ENCODE assay signal across 8 mouse cellular contexts in the genomic region with DNA sequence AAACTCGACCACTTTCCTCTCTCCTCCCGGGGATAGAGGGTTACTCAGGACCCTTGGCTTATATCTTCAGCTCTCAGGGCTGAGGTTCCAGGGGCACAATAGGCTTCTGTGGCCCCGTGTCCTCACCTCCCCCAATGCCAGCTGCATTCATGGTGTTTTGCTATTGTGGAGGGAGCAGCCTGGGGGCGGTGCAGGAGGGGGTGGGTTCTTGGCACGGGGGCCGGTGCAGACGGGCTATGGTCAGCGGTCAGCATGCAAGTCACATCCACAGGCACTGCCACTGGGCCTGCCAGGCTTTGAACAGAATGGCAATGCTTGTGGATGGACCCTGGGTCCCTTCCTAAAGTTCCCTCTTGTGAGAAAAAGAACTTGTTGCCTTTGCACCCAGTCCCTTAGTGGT. TPM values are rescaled to one million over a fixed set of nuclear protein-coding genes. Genes with fewer than 3 reads are reported as not detected.
DNase-seq lines count a peak whose midpoint lies in the region; ATAC-seq and TF ChIP-seq lines count a peak whose summit lies in the region.

No protein-coding gene starts in this region.

- TF ChIP-seq CTCF in kidney, postnatal 0 days (IDR thresholded peaks at IDR 0.05; ENCODE audit: low read depth): no peak

- ATAC-seq in kidney, postnatal 0 days (replicated peaks; ENCODE audit: low FRiP score, low read depth): no peak
- no peak for ATAC-seq in embryonic facial prominence, embryonic 11.5 days (replicated peaks; ENCODE audit: insufficient number of reproducible peaks, low FRiP score, low TSS enrichment, low read depth)
- ATAC-seq in hindbrain, embryonic 15.5 days (ENCODE audit: low FRiP score, low read depth): peak; percentile 67
- no peak for ATAC-seq in limb, embryonic 13.5 days (ENCODE audit: low FRiP score, low read depth)
- ATAC-seq in stomach, embryonic 14.5 days (ENCODE audit: insufficient number of reproducible peaks, insufficient read depth, low FRiP score, low read depth): no peak

- no peak overlapping the region for H3K27ac ChIP-seq in kidney, postnatal 0 days
- H3K27ac ChIP-seq in embryonic facial prominence, embryonic 11.5 days (replicated peaks; ENCODE audit: low read depth, low read length): peak overlapping the region; percentile 35; the same call in 1 of the 2 replicates
- H3K27ac ChIP-seq in hindbrain, embryonic 15.5 days (replicated peaks): peak overlapping the region; percentile 81
- H3K27ac ChIP-seq in limb, embryonic 13.5 days: peak overlapping the region; percentile 56
- peak overlapping the region; percentile 30; the same call in 1 of the 2 replicates for H3K27ac ChIP-seq in stomach, embryonic 14.5 days (ENCODE audit: low read length)

- no peaks in the 10 kb centered on the region for H3K9me3 ChIP-seq in kidney, postnatal 0 days (replicated peaks; ENCODE audit: low read length)
- no peaks in the 10 kb centered on the region for H3K9me3 ChIP-seq in embryonic facial prominence, embryonic 11.5 days (replicated peaks; ENCODE audit: control insufficient read depth, low read length)
- H3K9me3 ChIP-seq in hindbrain, embryonic 15.5 days: no peaks in the 10 kb centered on the region
- H3K9me3 ChIP-seq in limb, embryonic 13.5 days: no peaks in the 10 kb centered on the region
- H3K9me3 ChIP-seq in stomach, embryonic 14.5 days (ENCODE audit: control insufficient read depth, low read depth, low read length): no peaks in the 10 kb centered on the region

- 0 out of 2 replicates have a peak overlapping the region, but pooled peaks have one; percentile 27 for H3K9ac ChIP-seq in kidney, postnatal 0 days (ENCODE audit: low read depth, low read length)
- peak overlapping the region; percentile 28; the same call in 1 of the 2 replicates for H3K9ac ChIP-seq in embryonic facial prominence, embryonic 11.5 days (replicated peaks; ENCODE audit: low read length)
- no peak overlapping the region for H3K9ac ChIP-seq in hindbrain, embryonic 15.5 days
- peak overlapping the region; percentile 94; the same call in 1 of the 2 replicates for H3K9ac ChIP-seq in limb, embryonic 13.5 days
- peak overlapping the region; percentile 87; the same call in 1 of the 2 replicates for H3K9ac ChIP-seq in stomach, embryonic 14.5 days (replicated peaks; ENCODE audit: low read depth, low read length)

- H3K4me3 ChIP-seq in kidney, postnatal 0 days (replicated peaks; ENCODE audit: low read depth, low read length): no peak overlapping the region
- H3K4me3 ChIP-seq in embryonic facial prominence, embryonic 11.5 days (ENCODE audit: low read depth, low read length): peak overlapping the region; percentile 77; the same call in 1 of the 2 replicates
- H3K4me3 ChIP-seq in hindbrain, embryonic 15.5 days: no peak overlapping the region
- peak overlapping the region; percentile 90 for H3K4me3 ChIP-seq in limb, embryonic 13.5 days
- peak overlapping the region; percentile 81; the same call in 1 of the 2 replicates for H3K4me3 ChIP-seq in stomach, embryonic 14.5 days (ENCODE audit: low read depth, low read length)

- no peak for DNase-seq in kidney, postnatal 0 days (ENCODE audit: low spot score)
- no peak for DNase-seq in kidney, postnatal 36 days
- DNase-seq in embryonic facial prominence, embryonic 11.5 days (ENCODE audit: low spot score): no peak
- DNase-seq in kidney, postnatal 4 days: no peak
- DNase-seq in adrenal gland, postnatal 10 days: no peak

- WGBS in kidney, postnatal 0 days: 20% methylated on average over 8 of the region's 8 CpGs
- WGBS in embryonic facial prominence, embryonic 11.5 days: 14% methylated on average over 8 of the region's 8 CpGs
- 10% methylated on average over 8 of the region's 8 CpGs for WGBS in hindbrain, embryonic 15.5 days
- 23% methylated on average over 8 of the region's 8 CpGs for WGBS in limb, embryonic 13.5 days
- WGBS in stomach, embryonic 14.5 days: 39% methylated on average over 8 of the region's 8 CpGs

- peaks cover 21% of the 10 kb centered on the region for H3K4me1 ChIP-seq in kidney, postnatal 0 days (replicated peaks; ENCODE audit: insufficient read depth, low read length)
- H3K4me1 ChIP-seq in embryonic facial prominence, embryonic 11.5 days (ENCODE audit: control insufficient read depth, insufficient read depth, low read length): peaks cover 14% of the 10 kb centered on the region
- H3K4me1 ChIP-seq in hindbrain, embryonic 15.5 days (replicated peaks): peaks cover 41% of the 10 kb centered on the region
- H3K4me1 ChIP-seq in limb, embryonic 13.5 days: peaks cover 60% of the 10 kb centered on the region
- peaks cover 39% of the 10 kb centered on the region for H3K4me1 ChIP-seq in stomach, embryonic 14.5 days (ENCODE audit: control insufficient read depth, insufficient read depth, low read length)

- H3K27me3 ChIP-seq in kidney, postnatal 0 days (ENCODE audit: insufficient read depth, low read length): no peaks in the 10 kb centered on the region
- H3K27me3 ChIP-seq in embryonic facial prominence, embryonic 11.5 days (ENCODE audit: control insufficient read depth, insufficient read depth, low read length): no peaks in the 10 kb centered on the region; the same call in 1 of the 2 replicates
- no peaks in the 10 kb centered on the region; the same call in 1 of the 2 replicates for H3K27me3 ChIP-seq in hindbrain, embryonic 15.5 days
- no peaks in the 10 kb centered on the region for H3K27me3 ChIP-seq in limb, embryonic 13.5 days
- H3K27me3 ChIP-seq in stomach, embryonic 14.5 days (ENCODE audit: control insufficient read depth, insufficient read depth, low read length): no peaks in the 10 kb centered on the region

- H3K36me3 ChIP-seq in kidney, postnatal 0 days (ENCODE audit: insufficient read depth, low read length): no peaks in the 10 kb centered on the region
- H3K36me3 ChIP-seq in embryonic facial prominence, embryonic 11.5 days (replicated peaks; ENCODE audit: control insufficient read depth, insufficient read depth, low read depth, low read length): no peaks in the 10 kb centered on the region; the same call in 1 of the 2 replicates
- H3K36me3 ChIP-seq in hindbrain, embryonic 15.5 days: no peaks in the 10 kb centered on the region
- H3K36me3 ChIP-seq in limb, embryonic 13.5 days: peaks cover 9% of the 10 kb centered on the region; the same call in 1 of the 2 replicates
- no peaks in the 10 kb centered on the region; the same call in 1 of the 2 replicates for H3K36me3 ChIP-seq in stomach, embryonic 14.5 days (ENCODE audit: control insufficient read depth, insufficient read depth, low read length)

- H3K4me2 ChIP-seq in kidney, postnatal 0 days (ENCODE audit: low read length): peak overlapping the region; percentile 90
- H3K4me2 ChIP-seq in embryonic facial prominence, embryonic 11.5 days (ENCODE audit: low read depth, low read length): peak overlapping the region; percentile 94
- H3K4me2 ChIP-seq in hindbrain, embryonic 15.5 days: peak overlapping the region; percentile 98
- peak overlapping the region; percentile 91 for H3K4me2 ChIP-seq in limb, embryonic 13.5 days (replicated peaks)
- peak overlapping the region; percentile 94 for H3K4me2 ChIP-seq in stomach, embryonic 14.5 days (replicated peaks; ENCODE audit: low read depth, low read length)

RNA-seq across cellular contexts. Expression of a gene that starts 2.9 kb away (rescaled TPM):
- 15.7 and 15.9 TPM in 2 replicates for polyA plus RNA-seq in kidney, postnatal 0 days (2015; fragmentation: Nextera tagmentation; extraction: Ambion mirVana)
- polyA plus RNA-seq in embryonic facial prominence, embryonic 11.5 days (2014; fragmentation: Nextera tagmentation; extraction: Ambion mirVana): 23.6 and 24.5 TPM in 2 replicates
- 15.7 and 16.1 TPM in 2 replicates for polyA plus RNA-seq in hindbrain, embryonic 15.5 days (2015; fragmentation: Nextera tagmentation; extraction: Ambion mirVana)
- polyA plus RNA-seq in limb, embryonic 13.5 days (2015; fragmentation: Nextera tagmentation; extraction: Ambion mirVana): 34.7 and 37.6 TPM in 2 replicates
- polyA plus RNA-seq in stomach, embryonic 14.5 days (2014; fragmentation: Nextera tagmentation; extraction: Ambion mirVana): 29.5 and 32.4 TPM in 2 replicates
- total RNA-seq in adrenal gland, postnatal 10 days (2021): 10 to 100 TPM; 40.5 to 42.0 TPM

Comparison
In these comparisons a context has a peak if more than half of its experiments do, and no peak if none do; other contexts are left out.
1. H3K4me3 ChIP-seq: peak in embryonic facial prominence, embryonic 11.5 days (single experiment), limb, embryonic 13.5 days (single experiment) and stomach, embryonic 14.5 days (single experiment); none in kidney, postnatal 0 days (single experiment) and hindbrain, embryonic 15.5 days (single experiment).
2. Peak in every context shown above with its lines, with median percentiles within 50 percentile points of each other: H3K4me2 ChIP-seq.